Mouse (Mus musculus) ES-E14 (cell line): ENCODE results near the gene Mrtfa.

Source experiments
- CHD2 ChIP-seq: IDR thresholded peaks from 2 replicates; pipeline ENCODE4 v1.6.1; 2014; ENCODE audit warnings: mild to moderate bottlenecking, low read depth, low read length, inconsistent platforms
- HCFC1 ChIP-seq: IDR thresholded peaks from 2 replicates; pipeline ENCODE4 v1.6.1; 2012; ENCODE audit warnings: low read length, inconsistent platforms, borderline replicate concordance; ENCODE audit not compliant: insufficient read depth
- MAFK ChIP-seq: IDR thresholded peaks from 2 replicates; pipeline ENCODE4 v1.6.1; 2014; ENCODE audit warnings: mild to moderate bottlenecking, low read depth, low read length, inconsistent platforms; ENCODE audit not compliant: insufficient read depth
- ZNF384 ChIP-seq: IDR thresholded peaks from 2 replicates; pipeline ENCODE4 v1.6.1; 2012; ENCODE audit warnings: low read depth, low read length, inconsistent platforms

- no peak for TF ChIP-seq ZNF384
- TF ChIP-seq CHD2, result no peak
- TF ChIP-seq MAFK, result no peak
- no peak for TF ChIP-seq HCFC1
These were observed 111.3 kb downstream of the Mrtfa start for GRCm38 (mm10) chr15:81079255-81079654.
